Comparison of ENCODE assay signal across 21 mouse cellular contexts in the genomic region with DNA sequence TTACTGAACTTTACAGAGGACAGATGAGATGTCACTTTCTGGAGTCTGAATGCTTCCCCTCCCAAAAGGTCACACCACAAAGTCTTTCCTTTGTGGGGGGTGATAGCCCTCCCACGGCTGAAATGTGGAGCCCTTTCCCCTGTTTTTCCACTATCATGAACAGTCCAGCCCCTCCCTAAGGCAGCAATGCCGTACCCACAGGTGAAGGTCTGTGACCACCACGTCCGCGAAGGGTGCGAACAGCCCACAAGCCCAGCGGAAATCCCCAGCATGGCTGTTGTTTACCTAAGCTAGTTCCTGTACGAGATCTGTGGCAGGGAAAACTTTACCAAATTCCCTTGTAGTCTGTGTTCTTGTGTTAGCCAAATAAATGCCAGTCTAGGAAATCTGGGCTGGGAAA. TPM values are rescaled to one million over a fixed set of nuclear protein-coding genes. Genes with fewer than 3 reads are reported as not detected.
A peak's percentile ranks its signal among the peaks of the same experiment; 100 is the strongest.
DNase-seq lines count a peak whose midpoint lies in the region; ATAC-seq and TF ChIP-seq lines count a peak whose summit lies in the region.
"Had no signal": no experiment of that assay in that cellular context is flagged by ENCODE, and none has a peak within 500 bp of the region (broad histone marks: within the 10 kb centered on the region; RNA-seq: fewer than 3 reads in every experiment).

No protein-coding gene starts in this region.

- DNase-seq in spleen, adult 18-20 months, result peak; percentile 54 to 61
- DNase-seq in spleen, postnatal 14 days (ENCODE audit: low spot score in 2 of 2), result no peak
- no peak for DNase-seq in cerebellum, adult 2 months
- DNase-seq in frontal cortex, adult 2 months (ENCODE audit: extremely low spot score in 1 of 2, low spot score in 1 of 2), result no peak
- DNase-seq in retina, postnatal 1 day, result no peak
- DNase-seq: adrenal gland, postnatal 25 days; cerebellum, postnatal 14 days; forebrain, postnatal 0 days; gastrocnemius, postnatal 14 days; heart, postnatal 10 days; kidney, adult 8-10 months had no signal

- no peaks in the 10 kb centered on the region for H3K9me3 ChIP-seq in forebrain, embryonic 15.5 days
- H3K9me3 ChIP-seq: embryonic facial prominence, embryonic 10.5 days; hindbrain, embryonic 15.5 days; midbrain, embryonic 15.5 days had no signal

- H3K27me3 ChIP-seq in small intestine, adult 2 months (ENCODE audit: control insufficient read depth, insufficient read depth, low read length), result no peaks in the 10 kb centered on the region
- H3K27me3 ChIP-seq in cerebellum, adult 2 months (ENCODE audit: control insufficient read depth, insufficient read depth, low read length), result no peaks in the 10 kb centered on the region
- H3K27me3 ChIP-seq in forebrain, embryonic 15.5 days, result no peaks in the 10 kb centered on the region
- H3K27me3 ChIP-seq: hindbrain, embryonic 15.5 days; midbrain, embryonic 15.5 days; neural tube, embryonic 12.5 days had no signal

- peak overlapping the region; percentile 43; the same call in 1 of the 2 replicates for H3K27ac ChIP-seq in small intestine, adult 2 months (ENCODE audit: insufficient read depth, low read depth, low read length)
- H3K27ac ChIP-seq in cerebellum, adult 2 months (ENCODE audit: insufficient read depth, low read length), result no peak overlapping the region
- H3K27ac ChIP-seq in forebrain, embryonic 15.5 days (replicated peaks), result no peak overlapping the region
- H3K27ac ChIP-seq: embryonic facial prominence, embryonic 10.5 days; hindbrain, embryonic 15.5 days; left cerebral cortex, adult 2 months; macrophage; midbrain, embryonic 15.5 days; neural tube, embryonic 12.5 days had no signal

- no peak for TF ChIP-seq CTCF in small intestine, adult 2 months (IDR thresholded peaks at IDR 0.05; ENCODE audit: extremely low read depth, insufficient read length, insufficient replicate concordance, low read depth, low read length)
- no peak for TF ChIP-seq CTCF in cerebellum, adult 2 months (IDR thresholded peaks at IDR 0.05; ENCODE audit: borderline replicate concordance, insufficient read depth, low read depth, low read length)

- H3K4me3 ChIP-seq in small intestine, adult 2 months (ENCODE audit: low read depth, low read length), result no peak overlapping the region
- H3K4me3 ChIP-seq in cerebellum, adult 2 months (replicated peaks; ENCODE audit: insufficient read depth, low read depth, low read length), result no peak overlapping the region
- no peak overlapping the region for H3K4me3 ChIP-seq in forebrain, embryonic 15.5 days
- H3K4me3 ChIP-seq: embryonic facial prominence, embryonic 10.5 days; erythroblast, embryonic 14.5 days; hindbrain, embryonic 15.5 days; left cerebral cortex, adult 2 months; midbrain, embryonic 15.5 days; neural tube, embryonic 12.5 days had no signal

- TF ChIP-seq POLR2A in small intestine, adult 2 months (IDR thresholded peaks at IDR 0.05; ENCODE audit: low read depth, low read length), result no peak
- no peak for TF ChIP-seq POLR2A in cerebellum, adult 2 months (IDR thresholded peaks at IDR 0.05; ENCODE audit: borderline replicate concordance, insufficient read depth, low read length)

- H3K36me3 ChIP-seq in small intestine, adult 2 months (ENCODE audit: control insufficient read depth, insufficient read depth, low read length), result peaks cover 24% of the 10 kb centered on the region
- no peaks in the 10 kb centered on the region for H3K36me3 ChIP-seq in forebrain, embryonic 15.5 days
- H3K36me3 ChIP-seq: embryonic facial prominence, embryonic 10.5 days; hindbrain, embryonic 15.5 days; midbrain, embryonic 15.5 days; neural tube, embryonic 12.5 days had no signal

- H3K4me1 ChIP-seq in small intestine, adult 2 months (ENCODE audit: control insufficient read depth, insufficient read depth, insufficient read length, low read length), result peaks cover 31% of the 10 kb centered on the region
- H3K4me1 ChIP-seq in cerebellum, adult 2 months (ENCODE audit: control insufficient read depth, insufficient read depth, low read length), result no peaks in the 10 kb centered on the region
- no peaks in the 10 kb centered on the region for H3K4me1 ChIP-seq in forebrain, embryonic 15.5 days
- H3K4me1 ChIP-seq: embryonic facial prominence, embryonic 10.5 days; hindbrain, embryonic 15.5 days; midbrain, embryonic 15.5 days; neural tube, embryonic 12.5 days had no signal

- no peak overlapping the region for H3K4me2 ChIP-seq in forebrain, embryonic 15.5 days (replicated peaks)
- H3K4me2 ChIP-seq: hindbrain, embryonic 15.5 days; midbrain, embryonic 15.5 days; neural tube, embryonic 12.5 days had no signal

- ATAC-seq in common myeloid progenitor, adult 5-6 weeks (replicated peaks; ENCODE audit: low read depth, poor library complexity, severe bottlenecking), result 0 out of 2 replicates have a peak, but pooled peaks have one; percentile 15
- ATAC-seq in forebrain, embryonic 15.5 days (replicated peaks), result no peak
- ATAC-seq: forebrain, postnatal 0 days; midbrain, embryonic 15.5 days had no signal

- 73% methylated on average over 8 of the region's 8 CpGs for WGBS in small intestine, adult 2 months
- WGBS in cerebellum, adult 2 months, result 82% methylated on average over 8 of the region's 8 CpGs
- WGBS in forebrain, embryonic 15.5 days, result 86% methylated on average over 8 of the region's 8 CpGs

- H3K9ac ChIP-seq in forebrain, embryonic 15.5 days (replicated peaks), result no peak overlapping the region
- H3K9ac ChIP-seq: forebrain, postnatal 0 days; hindbrain, embryonic 15.5 days; midbrain, embryonic 15.5 days; neural tube, embryonic 12.5 days had no signal

RNA-seq across cellular contexts. Expression of a gene that starts 20.6 kb away (rescaled TPM):
- total RNA-seq in common myeloid progenitor, adult 5-6 weeks (2017), result 159 TPM in 2 replicates
- polyA plus RNA-seq in small intestine, adult 2 months (2012; rRNA removed), result 59.8 and 117 TPM in 2 replicates
- 98.9 and 100 TPM in 2 replicates for polyA plus RNA-seq in cerebellum, adult 2 months (2012; rRNA removed)
- polyA plus RNA-seq in frontal cortex, adult 2 months (2012; rRNA removed), result 106 and 108 TPM in 2 replicates
- polyA plus RNA-seq in forebrain, embryonic 15.5 days (2015; fragmentation: Nextera tagmentation; extraction: Ambion mirVana), result 110 and 117 TPM in 2 replicates

RNA-seq across cellular contexts. Expression of a gene that starts 23.5 kb away (rescaled TPM):
- total RNA-seq in common myeloid progenitor, adult 5-6 weeks (2017), result 56.5 TPM in 2 replicates
- 228 and 484 TPM in 2 replicates for polyA plus RNA-seq in small intestine, adult 2 months (2012; rRNA removed)
- 81.9 and 83.6 TPM in 2 replicates for polyA plus RNA-seq in cerebellum, adult 2 months (2012; rRNA removed)
- polyA plus RNA-seq in frontal cortex, adult 2 months (2012; rRNA removed), result 112 and 132 TPM in 2 replicates
- polyA plus RNA-seq in forebrain, embryonic 15.5 days (2015; fragmentation: Nextera tagmentation; extraction: Ambion mirVana), result 35.1 and 36.7 TPM in 2 replicates

RNA-seq across cellular contexts. Expression of a gene that starts 38.9 kb away (rescaled TPM):
- total RNA-seq in common myeloid progenitor, adult 5-6 weeks (2017), result 0.78 and 1.0 TPM in 2 replicates
- 0.56 and 0.85 TPM in 2 replicates for polyA plus RNA-seq in small intestine, adult 2 months (2012; rRNA removed)
- polyA plus RNA-seq in cerebellum, adult 2 months (2012; rRNA removed), result 3.1 and 3.3 TPM in 2 replicates
- 5.5 and 6.6 TPM in 2 replicates for polyA plus RNA-seq in frontal cortex, adult 2 months (2012; rRNA removed)
- polyA plus RNA-seq in forebrain, embryonic 15.5 days (2015; fragmentation: Nextera tagmentation; extraction: Ambion mirVana), result 1.4 and 2.1 TPM in 2 replicates
- polyA plus RNA-seq: erythroblast, embryonic 14.5 days had no signal

RNA-seq across cellular contexts. Expression of a gene that starts 48.4 kb away (rescaled TPM):
- total RNA-seq in common myeloid progenitor, adult 5-6 weeks (2017), result 9.7 and 16.4 TPM in 2 replicates
- 8.8 and 10.4 TPM in 2 replicates for polyA plus RNA-seq in small intestine, adult 2 months (2012; rRNA removed)
- polyA plus RNA-seq in cerebellum, adult 2 months (2012; rRNA removed), result 105 and 117 TPM in 2 replicates
- polyA plus RNA-seq in frontal cortex, adult 2 months (2012; rRNA removed), result 184 and 198 TPM in 2 replicates
- polyA plus RNA-seq in forebrain, embryonic 15.5 days (2015; fragmentation: Nextera tagmentation; extraction: Ambion mirVana), result 31.4 and 32.3 TPM in 2 replicates
- polyA plus RNA-seq: macrophage had no signal

RNA-seq across cellular contexts. Expression of a gene that starts 54.0 kb away (rescaled TPM):
- total RNA-seq in common myeloid progenitor, adult 5-6 weeks (2017), result 29.7 and 36.7 TPM in 2 replicates
- 24.0 and 35.3 TPM in 2 replicates for polyA plus RNA-seq in small intestine, adult 2 months (2012; rRNA removed)
- 321 and 339 TPM in 2 replicates for polyA plus RNA-seq in cerebellum, adult 2 months (2012; rRNA removed)
- polyA plus RNA-seq in frontal cortex, adult 2 months (2012; rRNA removed), result 375 and 413 TPM in 2 replicates
- 211 and 222 TPM in 2 replicates for polyA plus RNA-seq in forebrain, embryonic 15.5 days (2015; fragmentation: Nextera tagmentation; extraction: Ambion mirVana)

Comparison
In these comparisons a context has a peak if more than half of its experiments do, and no peak if none do; other contexts are left out.
1. DNase-seq: peak in spleen, adult 18-20 months (2 of 2); none in spleen, postnatal 14 days (0 of 2), cerebellum, adult 2 months (0 of 2), frontal cortex, adult 2 months (0 of 2) and retina, postnatal 1 day (single experiment).